Comparison of ENCODE assay signal across 11 mouse cellular contexts in genomic region chr13:38164932-38165331, GRCm38 (mm10). TPM values are rescaled to one million over a fixed set of nuclear protein-coding genes. Genes with fewer than 3 reads are reported as not detected.
DNase-seq lines count a peak whose midpoint lies in the region; ATAC-seq lines count a peak whose summit lies in the region.
"Had no signal": no experiment of that assay in that cellular context is flagged by ENCODE, and none has a peak within 500 bp of the region (broad histone marks: within the 10 kb centered on the region; RNA-seq: fewer than 3 reads in every experiment).

No protein-coding gene starts in this region.

- peak; percentile 20 to 68 for DNase-seq in adrenal gland, adult (ENCODE audit: inconsistent age in 2 of 2, low spot score in 1 of 2)
- no peak for DNase-seq in adrenal gland, postnatal 4 days (ENCODE audit: low spot score in 2 of 2)
- peak; percentile 16 for DNase-seq in testis, postnatal 14 days (ENCODE audit: low spot score)
- DNase-seq in testis, postnatal 10 days (ENCODE audit: low spot score) = no peak
- DNase-seq in heart, adult 9 months (ENCODE audit: low spot score in 2 of 2) = peak; percentile 40 to 60
- no peak for DNase-seq in lung, adult 18-20 months
- DNase-seq in embryo, embryonic 10 days (ENCODE audit: low spot score) = no peak
- DNase-seq: layer of hippocampus, adult 9-11 months; lung, embryonic 14.5 days had no signal

- no peak for ATAC-seq in granulocyte monocyte progenitor cell, adult 5-6 weeks (replicated peaks; ENCODE audit: poor library complexity, severe bottlenecking)

RNA-seq across cellular contexts. Expression of gene Dsp, which starts 13.8 kb away (rescaled TPM):
- total RNA-seq in adrenal gland, postnatal 4 days (2021) = 1 to 10 TPM; 3.6 to 7.2 TPM
- 0.95 and 3.2 TPM in 2 replicates for total RNA-seq in granulocyte monocyte progenitor cell, adult 5-6 weeks (2014; fragmentation: Nextera tagmentation)
- total RNA-seq in granulocyte monocyte progenitor cell, adult 5-6 weeks (2017) = 0.57 and 0.95 TPM in 2 replicates
- total RNA-seq: megakaryocyte-erythroid progenitor cell, adult 5-6 weeks had no signal

RNA-seq across cellular contexts. Expression of gene Snrnp48, which starts 39.8 kb away (rescaled TPM):
- 10 to 100 TPM; 22.0 to 23.2 TPM for total RNA-seq in adrenal gland, postnatal 4 days (2021)
- total RNA-seq in granulocyte monocyte progenitor cell, adult 5-6 weeks (2014; fragmentation: Nextera tagmentation) = 49.3 and 63.7 TPM in 2 replicates
- total RNA-seq in granulocyte monocyte progenitor cell, adult 5-6 weeks (2017) = 94.5 and 134 TPM in 2 replicates

Comparison
In these comparisons a context has a peak if more than half of its experiments do, and no peak if none do; other contexts are left out.
1. DNase-seq: peak in adrenal gland, adult (2 of 2), testis, postnatal 14 days (single experiment) and heart, adult 9 months (2 of 2); none in adrenal gland, postnatal 4 days (0 of 2), testis, postnatal 10 days (single experiment), lung, adult 18-20 months (0 of 2) and embryo, embryonic 10 days (single experiment).